Mouse (Mus musculus) heart, postnatal 25 days (tissue): ENCODE results near the gene Gmppb. TPM values are rescaled to one million over a fixed set of nuclear protein-coding genes. Genes with fewer than 3 reads are reported as not detected.

Experiments
- DNase-seq: peaks from one replicate; pipeline ENCODE4 v3.0.0; 2022; ENCODE audit warnings: low spot score
- intact Hi-C: fragments of 180-260 bp; cut with DNase I; formaldehyde crosslinking; loops from one replicate; pipeline ENCODE4 v1.15.1; 2025
- total RNA-seq, 2 experiments: library from RNA; stranded (reverse); gene quantifications; 2 replicates each; pipeline ENCODE4 v1.2.3; 2021

Gmppb gene
- total RNA-seq, 2 experiments from 2014 or later: 9.4 to 10.7 TPM

GRCm38 (mm10) chr9:108049561-108050251 lies 664 bp downstream of the Gmppb start:
- no peak for DNase-seq
- intact Hi-C loops: loop anchor here (5.0 kb wide), 2 partner anchors 47 to 147 kb away; partner anchors contain the start of gene Ip6k1

GRCm38 (mm10) chr9:108051184-108051930 lies 2.3 kb downstream of the Gmppb start:
- intact Hi-C loops: loop anchor here (5.0 kb wide), 2 partner anchors 49 to 149 kb away; partner anchors contain the start of gene Ip6k1

DNA sequence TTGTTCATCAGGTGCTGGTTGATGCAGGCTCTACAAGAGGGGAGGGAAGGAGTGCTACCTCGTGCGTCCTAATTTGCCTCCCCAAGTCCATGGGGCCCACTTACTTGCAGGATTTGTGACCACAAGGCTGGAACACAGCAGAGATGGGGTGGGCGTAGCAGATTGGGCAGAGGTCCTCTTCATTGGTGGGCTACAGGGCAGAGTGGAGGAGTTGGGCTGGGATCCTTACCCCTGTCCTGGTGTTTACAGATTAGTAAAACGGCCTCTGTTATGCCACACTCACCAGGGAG lies 2.8 kb downstream of the Gmppb start:
- no peak for DNase-seq

More at GRCm38 (mm10) chr9:108051184-108051930, 2.3 kb downstream of the Gmppb start:
- DNase-seq: no peak

DNA sequence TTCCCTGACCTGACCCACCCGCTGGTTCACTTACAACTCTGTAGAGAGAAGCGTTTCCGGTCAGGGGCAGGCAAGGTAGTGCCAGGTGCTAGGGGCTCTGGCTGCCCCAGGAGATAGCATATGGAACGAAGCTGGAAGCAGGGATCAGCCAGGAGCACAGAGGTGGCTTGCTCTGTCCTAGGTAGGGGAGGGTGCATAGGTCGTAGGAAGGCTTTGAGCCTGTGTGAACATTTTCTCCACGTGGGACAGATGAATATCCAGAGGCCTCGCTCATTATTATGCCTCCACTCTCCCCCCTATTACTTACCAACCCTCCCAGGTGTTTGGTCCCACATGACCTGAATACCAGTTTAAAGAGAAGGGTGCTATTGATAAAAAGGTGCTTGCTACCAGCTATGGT lies 3.4 kb downstream of the Gmppb start:
- DNase-seq: no peak
- intact Hi-C loops: loop anchor here (1.0 to 5.0 kb wide), 3 partner anchors 50 to 150 kb away; partner anchors contain the start of gene Ip6k1

More for the DNA sequence above, 2.8 kb downstream of the Gmppb start:
- intact Hi-C loops: loop anchor here (1.0 to 5.0 kb wide), 3 partner anchors 50 to 150 kb away; partner anchors contain the start of gene Ip6k1

- DNase-seq: peak; percentile 92
- intact Hi-C loops: loop anchor here (1.0 to 5.0 kb wide), 3 partner anchors 51 to 151 kb away; partner anchors contain the start of gene Ip6k1
These were observed 4.0 kb downstream of the Gmppb start, which contains the start of gene Amigo3 for GRCm38 (mm10) chr9:108052885-108053664. TSS of gene Amigo3 (plus strand) at chr9:108053159.

- intact Hi-C loops: loop anchor here (5.0 kb wide), 2 partner anchors 51 to 151 kb away; partner anchors contain the start of gene Ip6k1
- DNase-seq: no peak
These were observed 4.7 kb downstream of the Gmppb start for GRCm38 (mm10) chr9:108053665-108054225.

DNA sequence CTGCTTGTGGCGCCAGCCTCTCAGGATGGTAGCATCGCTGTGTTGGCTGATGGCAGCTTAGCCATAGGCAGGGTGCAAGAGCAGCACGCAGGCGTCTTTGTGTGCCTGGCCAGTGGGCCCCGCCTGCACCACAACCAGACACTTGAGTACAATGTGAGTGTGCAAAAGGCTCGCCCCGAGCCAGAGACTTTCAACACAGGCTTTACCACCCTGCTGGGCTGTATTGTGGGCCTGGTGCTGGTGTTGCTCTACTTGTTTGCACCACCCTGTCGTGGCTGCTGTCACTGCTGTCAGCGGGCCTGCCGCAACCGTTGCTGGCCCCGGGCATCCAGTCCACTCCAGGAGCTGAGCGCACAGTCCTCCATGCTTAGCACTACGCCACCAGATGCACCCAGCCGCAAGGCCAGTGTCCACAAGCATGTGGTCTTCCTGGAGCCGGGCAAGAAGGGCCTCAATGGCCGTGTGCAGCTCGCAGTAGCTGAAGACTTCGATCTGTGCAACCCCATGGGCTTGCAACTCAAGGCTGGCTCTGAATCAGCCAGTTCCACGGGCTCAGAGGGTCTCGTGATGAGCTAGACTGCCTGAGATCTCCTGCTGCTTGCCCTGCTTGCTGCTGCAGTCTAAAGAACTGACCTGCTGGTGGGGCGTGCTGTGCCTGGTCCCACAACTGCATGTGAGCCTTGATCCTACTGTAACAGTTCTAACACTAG lies 5.4 kb downstream of the Gmppb start:
- intact Hi-C loops: loop anchor here (5.0 kb wide), 2 partner anchors 52 to 152 kb away; partner anchors contain the start of gene Ip6k1
- DNase-seq: no peak

DNA sequence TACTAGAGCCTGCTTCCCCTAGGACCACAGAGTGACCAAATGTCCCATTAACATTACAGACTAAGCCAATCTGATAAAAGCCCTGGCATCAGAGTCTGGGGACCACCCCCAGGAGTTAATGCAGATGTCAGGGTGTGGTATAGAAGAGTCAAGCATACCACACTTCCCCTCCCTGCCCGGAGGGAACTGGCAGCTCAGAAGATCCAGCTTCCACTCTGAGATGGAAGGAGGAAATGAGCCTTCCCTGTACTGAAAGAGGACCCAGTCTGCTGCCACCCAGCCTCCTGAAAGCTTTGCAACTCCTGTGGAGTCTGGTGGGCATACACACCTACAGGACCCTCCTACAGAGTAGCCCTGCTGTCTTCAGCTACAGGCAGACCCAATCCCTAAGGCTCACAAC lies 6.0 kb downstream of the Gmppb start:
- no peak for DNase-seq
- intact Hi-C loops: no loop called here

GRCm38 (mm10) chr9:108055661-108056237 lies 6.7 kb downstream of the Gmppb start:
- DNase-seq: no peak

GRCm38 (mm10) chr9:108056361-108057261 lies 7.6 kb downstream of the Gmppb start:
- DNase-seq: no peak
- intact Hi-C loops: no loop called here

More at GRCm38 (mm10) chr9:108055661-108056237, 6.7 kb downstream of the Gmppb start:
- intact Hi-C loops: no loop called here

- intact Hi-C loops: no loop called here
- no peak for DNase-seq
These were observed 8.2 kb downstream of the Gmppb start for GRCm38 (mm10) chr9:108057262-108057562.

GRCm38 (mm10) chr9:108058291-108058690 lies 9.2 kb downstream of the Gmppb start:
- DNase-seq: no peak
- intact Hi-C loops: no loop called here

- intact Hi-C loops: no loop called here
- DNase-seq: no peak
These were observed 13.1 kb downstream of the Gmppb start for GRCm38 (mm10) chr9:108062142-108062541.

DNA sequence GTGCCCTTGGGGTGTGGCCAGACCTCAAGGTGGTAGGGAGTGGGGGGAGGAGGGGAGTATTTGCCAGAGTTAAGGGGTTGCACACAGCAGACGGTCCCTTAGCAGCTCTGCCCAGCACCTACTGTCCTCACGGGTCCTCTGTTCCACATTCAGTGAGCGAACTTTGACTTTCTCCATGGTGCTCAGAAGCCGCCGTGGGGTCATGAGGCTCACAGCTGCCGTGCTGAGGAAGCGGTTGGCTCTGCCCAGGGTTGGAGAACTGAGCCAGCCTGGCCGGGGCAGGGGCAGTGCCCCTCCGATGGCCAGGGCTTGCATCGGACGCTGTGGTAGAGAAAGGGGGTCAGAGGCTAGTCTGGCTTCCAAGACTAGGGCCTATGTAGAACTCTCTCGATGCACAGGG lies 14.3 kb downstream of the Gmppb start:
- DNase-seq: no peak
- intact Hi-C loops: no loop called here

DNA sequence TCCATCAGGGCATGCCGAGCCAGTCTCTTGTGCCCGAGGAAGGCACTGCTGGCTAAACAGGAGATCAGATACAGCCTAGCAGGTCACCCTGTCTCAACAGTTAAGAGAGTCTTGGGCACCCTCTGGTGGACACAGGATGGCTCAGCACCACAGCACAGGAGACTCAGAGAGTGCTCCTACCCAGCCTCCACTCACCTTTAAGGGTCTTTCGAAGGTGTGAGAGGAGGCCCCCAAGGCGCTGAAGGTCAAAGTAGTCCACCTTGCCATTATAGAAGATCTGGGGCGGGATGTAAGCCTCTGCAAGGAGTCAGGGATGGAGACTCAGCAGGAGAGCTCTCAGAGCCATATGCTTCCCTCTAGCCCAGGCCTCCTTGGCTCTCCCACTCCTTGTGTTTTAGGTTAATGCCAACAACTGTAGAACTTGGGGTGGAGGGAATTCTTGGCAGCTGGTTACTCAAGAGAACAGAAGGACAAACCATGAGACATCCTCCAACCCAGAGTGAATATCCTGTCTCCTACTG lies 16.5 kb downstream of the Gmppb start:
- intact Hi-C loops: loop anchor here (2.0 kb wide), 1 partner anchor 101 kb away; no protein-coding TSS in a partner anchor
- DNase-seq: no peak

- intact Hi-C loops: no loop called here
- no peak for DNase-seq
These were observed 18.2 kb downstream of the Gmppb start for GRCm38 (mm10) chr9:108067199-108067598.

- DNase-seq: peak; percentile 56
- intact Hi-C loops: loop anchor here (1.0 kb wide), 1 partner anchor 164 kb away; no protein-coding TSS in a partner anchor
These were observed 18.9 kb downstream of the Gmppb start for GRCm38 (mm10) chr9:108067900-108068299.

- intact Hi-C loops: no loop called here
- no peak for DNase-seq
These were observed 20.0 kb downstream of the Gmppb start for GRCm38 (mm10) chr9:108069007-108069406.
